Mouse (Mus musculus) MEL-GATA-1-ER (cell line): Measurements from ENCODE around the gene Txndc17.
"Not testable (repeated sequence)": the region's sequence is repeated elsewhere in the genome, so short reads cannot be mapped to it uniquely, and the experiment has no call there.

Experiments used
- DNase-seq: peaks from one replicate; pipeline ENCODE4 v3.0.0-alpha.2; 2012; ENCODE audit warnings: low read depth; ENCODE audit errors: extremely low read depth

The Txndc17 gene

GRCm38 (mm10) chr11:72207204-72207833 is at the start of gene Txndc17, which contains the start of gene 4933427D14Rik:
Gene Txndc17, plus strand, starts transcription at chr11:72207547.
Gene 4933427D14Rik, minus strand, starts transcription at chr11:72207459.
- peak; percentile 82 for DNase-seq

GRCm38 (mm10) chr11:72163198-72163597 is 44.1 kb upstream of the Txndc17 start:
- DNase-seq = no peak

- no peak for DNase-seq
Measured at GRCm38 (mm10) chr11:72169871-72170270, 37.5 kb upstream of the Txndc17 start.

- not testable (repeated sequence) for DNase-seq
Measured at GRCm38 (mm10) chr11:72171906-72172305, 35.4 kb upstream of the Txndc17 start.

GRCm38 (mm10) chr11:72173506-72173905 is 33.8 kb upstream of the Txndc17 start:
- DNase-seq = no peak

GRCm38 (mm10) chr11:72174721-72175120 is 32.6 kb upstream of the Txndc17 start:
- DNase-seq = no peak

GRCm38 (mm10) chr11:72175966-72176365 is 31.4 kb upstream of the Txndc17 start:
- no peak for DNase-seq

GRCm38 (mm10) chr11:72176553-72176952 is 30.8 kb upstream of the Txndc17 start:
- DNase-seq = no peak

GRCm38 (mm10) chr11:72180556-72180955 is 26.8 kb upstream of the Txndc17 start:
- no peak for DNase-seq

- DNase-seq = no peak
Measured at GRCm38 (mm10) chr11:72181136-72181535, 26.2 kb upstream of the Txndc17 start.

GRCm38 (mm10) chr11:72184252-72184651 is 23.1 kb upstream of the Txndc17 start:
- no peak for DNase-seq

- no peak for DNase-seq
Measured at GRCm38 (mm10) chr11:72190857-72191256, 16.5 kb upstream of the Txndc17 start.

- DNase-seq = no peak
Measured at GRCm38 (mm10) chr11:72194259-72194658, 13.1 kb upstream of the Txndc17 start.

GRCm38 (mm10) chr11:72196506-72196905 is 10.8 kb upstream of the Txndc17 start:
- DNase-seq = no peak

GRCm38 (mm10) chr11:72203440-72203839 is 3.9 kb upstream of the Txndc17 start:
- DNase-seq = no peak

- no peak for DNase-seq
Measured at GRCm38 (mm10) chr11:72205256-72205655, 2.1 kb upstream of the Txndc17 start.

- no peak for DNase-seq
Measured at GRCm38 (mm10) chr11:72206341-72207203, 775 bp upstream of the Txndc17 start, which contains the start of gene Gm43951. Gene Gm43951, minus strand, starts transcription at chr11:72206840.

- no peak for DNase-seq
Measured at GRCm38 (mm10) chr11:72207834-72208377, 559 bp downstream of the Txndc17 start.

GRCm38 (mm10) chr11:72214591-72215409 is 7.5 kb downstream of the Txndc17 start:
- peak; percentile 86 for DNase-seq

GRCm38 (mm10) chr11:72215410-72215797 is 8.1 kb downstream of the Txndc17 start, which contains the start of gene Med31:
Gene Med31, minus strand, starts transcription at chr11:72215592.
- DNase-seq = no peak

- DNase-seq = no peak
Measured at GRCm38 (mm10) chr11:72217116-72217515, 9.8 kb downstream of the Txndc17 start.
